Mouse (Mus musculus) spleen, postnatal 4 days (tissue): ENCODE results near the gene Ccsap.
"Not testable (repeated sequence)": the region's sequence is repeated elsewhere in the genome, so short reads cannot be mapped to it uniquely, and the experiment has no call there.

Experiments used
- DNase-seq, 2 experiments: peaks; one replicate each; pipeline ENCODE4 v3.0.0; 2022; ENCODE audit warnings: low spot score in 2 of 2

Gene Ccsap

DNA sequence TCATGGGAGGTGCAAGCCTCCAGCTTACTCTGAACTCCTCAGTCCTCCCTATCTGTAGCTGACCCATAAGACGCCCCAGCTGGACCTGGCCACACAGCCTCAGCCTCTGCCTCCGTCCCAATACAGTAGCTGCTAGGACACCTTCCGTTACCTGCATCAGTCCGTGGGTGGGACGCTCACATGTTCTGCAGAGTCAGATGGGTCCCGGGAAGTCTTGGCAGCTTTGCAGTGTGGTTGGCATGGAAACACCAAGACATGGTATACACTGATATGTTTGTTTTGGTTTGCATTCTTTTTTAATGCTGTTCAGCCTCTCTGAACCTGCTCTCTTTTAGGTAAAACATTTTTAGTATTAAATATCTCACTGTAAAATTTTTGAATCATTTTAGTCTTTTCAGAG lies 23.7 kb downstream of the Ccsap start:
- DNase-seq = no peak

DNA sequence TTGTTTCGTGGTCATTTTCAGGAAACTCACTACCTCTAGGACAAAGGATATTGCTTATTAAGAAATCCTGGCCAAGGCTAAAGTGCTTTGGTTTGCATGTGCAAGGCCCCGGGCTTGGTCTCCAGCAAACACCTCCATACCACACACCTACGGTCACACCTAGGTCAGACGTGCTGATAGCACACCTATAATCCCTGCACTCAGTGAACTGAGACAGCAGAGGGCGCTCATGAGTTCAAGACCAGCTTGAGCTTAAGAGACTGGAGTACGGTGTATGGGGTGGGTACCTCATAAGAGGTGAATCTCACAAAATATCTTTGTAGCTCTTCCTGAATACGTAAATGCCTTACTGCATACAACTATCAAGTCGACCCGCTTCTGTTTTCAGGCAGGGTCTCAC lies 24.6 kb downstream of the Ccsap start:
- peak; percentile 63 to 87 for DNase-seq

DNA sequence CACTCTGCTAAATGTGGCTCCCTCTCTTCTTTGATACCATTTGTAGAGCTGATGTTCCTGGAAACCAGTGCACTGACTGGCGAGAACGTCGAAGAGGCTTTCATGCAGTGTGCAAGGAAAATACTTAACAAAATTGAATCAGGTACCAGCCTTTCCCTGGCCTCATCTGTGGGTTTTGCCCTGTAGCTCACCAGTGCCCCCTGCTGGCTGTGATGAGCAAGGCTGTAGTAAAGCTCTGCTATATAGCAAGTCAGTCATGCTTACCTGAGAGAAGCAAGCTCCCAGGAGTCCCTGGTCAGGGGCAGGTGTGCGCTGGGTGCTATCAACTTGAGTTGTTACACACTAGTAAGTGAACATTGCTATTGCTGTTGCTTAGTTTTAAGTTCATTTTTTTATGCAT lies 27.3 kb downstream of the Ccsap start:
- peak; percentile 49 to 83 for DNase-seq

DNA sequence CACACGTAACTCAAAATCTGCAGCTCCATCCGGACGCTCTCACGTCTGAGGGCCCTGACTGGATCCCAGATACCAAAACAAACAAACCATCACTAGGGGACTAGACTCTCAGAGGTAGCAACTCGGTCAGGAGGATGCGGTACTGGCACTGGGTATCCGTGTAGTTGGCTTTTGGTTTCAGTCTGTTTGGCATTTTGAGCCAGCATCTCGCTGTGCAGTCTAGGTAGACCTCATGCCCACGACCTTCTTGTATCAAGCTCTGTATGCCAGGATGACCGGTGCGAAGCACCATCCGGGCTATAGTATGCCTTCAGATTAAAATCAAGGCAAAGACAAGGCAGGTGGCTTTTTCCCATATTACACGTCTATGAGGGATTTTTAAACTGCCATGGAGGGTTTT lies 32.5 kb downstream of the Ccsap start:
- no peak for DNase-seq

DNA sequence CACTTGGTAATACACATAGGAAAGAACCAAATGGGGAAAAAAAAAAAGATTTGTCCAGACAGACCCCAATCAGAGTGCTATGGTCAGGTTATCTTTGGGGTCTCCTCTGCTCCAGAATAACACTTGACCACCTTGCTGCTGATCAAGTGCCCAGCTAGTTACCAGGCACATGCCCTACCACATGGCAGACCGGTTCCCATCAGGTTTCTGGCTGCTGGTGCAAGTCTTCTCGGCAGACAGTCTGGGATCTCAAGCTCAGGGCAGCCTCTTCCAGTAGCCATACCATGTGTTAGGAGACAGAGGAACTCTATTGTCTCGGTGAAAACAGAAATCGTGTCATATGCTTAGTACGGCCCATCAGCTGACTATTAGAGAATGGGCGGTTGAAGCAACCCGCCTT lies 33.3 kb downstream of the Ccsap start:
- no peak for DNase-seq

DNA sequence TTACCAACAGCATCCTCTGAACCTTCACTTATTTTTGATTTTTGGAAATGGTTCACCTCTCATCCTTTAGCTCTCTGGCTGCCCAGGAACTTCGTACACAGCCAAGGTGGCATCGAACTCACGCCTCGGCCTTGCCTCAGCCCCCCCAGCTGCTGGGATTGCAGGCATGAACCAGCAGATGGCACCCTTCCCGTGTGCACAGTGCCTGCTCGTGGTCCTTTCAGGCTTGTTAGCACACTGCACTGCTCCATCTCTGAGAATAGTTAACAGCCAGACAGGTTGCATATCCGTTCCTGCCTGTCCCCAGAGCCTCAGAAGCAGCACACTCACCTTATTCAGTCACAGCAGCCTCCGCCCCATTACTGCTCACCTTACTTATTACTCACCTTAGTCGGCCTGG lies 34.0 kb downstream of the Ccsap start:
- no peak for DNase-seq

DNA sequence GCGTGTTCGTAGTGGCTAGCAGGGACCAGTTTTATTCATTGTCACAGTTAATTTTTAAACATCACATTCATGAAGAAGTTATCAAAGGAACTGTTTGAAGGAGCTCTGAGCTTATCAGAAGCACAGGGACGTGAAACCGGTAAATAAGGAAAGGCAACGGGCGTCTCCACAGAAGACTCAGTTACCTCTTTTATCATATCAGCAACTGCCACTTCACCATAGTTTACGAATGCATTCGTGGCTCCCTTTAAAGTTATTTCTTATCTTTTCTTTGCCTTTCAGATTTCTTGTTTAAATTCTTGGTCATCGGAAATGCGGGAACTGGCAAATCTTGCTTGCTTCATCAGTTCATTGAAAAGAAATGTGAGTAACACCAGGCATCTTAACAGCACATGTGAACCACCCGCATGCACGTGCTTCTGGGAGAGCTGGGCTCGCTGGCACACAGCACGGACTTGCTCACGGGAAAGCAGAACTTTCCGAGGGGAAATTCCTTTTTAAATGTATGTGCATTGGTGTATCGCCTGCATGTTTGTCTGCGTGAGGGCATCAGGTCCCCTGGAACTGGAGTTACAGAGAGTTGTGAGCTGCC lies 36.4 kb downstream of the Ccsap start:
- DNase-seq = no peak

DNA sequence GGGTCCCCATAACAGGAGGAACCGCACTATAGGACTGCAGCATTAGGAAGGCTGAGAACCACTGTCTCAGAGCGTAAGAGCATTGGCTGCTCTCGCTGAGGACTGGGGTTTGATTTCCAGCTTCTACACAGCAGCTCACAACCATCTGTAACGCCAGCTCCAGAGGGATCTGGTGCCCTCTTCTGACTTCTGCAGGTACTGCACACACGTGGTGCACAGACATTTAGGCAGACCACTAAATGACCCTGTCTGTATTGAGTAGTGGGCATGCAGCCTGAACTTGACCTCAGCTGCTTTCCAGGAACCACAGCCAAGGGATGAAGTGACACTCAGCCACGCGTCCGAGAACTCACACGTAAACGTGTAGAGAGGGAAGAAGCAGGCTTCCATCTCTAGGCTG lies 36.9 kb downstream of the Ccsap start:
- no peak for DNase-seq

DNA sequence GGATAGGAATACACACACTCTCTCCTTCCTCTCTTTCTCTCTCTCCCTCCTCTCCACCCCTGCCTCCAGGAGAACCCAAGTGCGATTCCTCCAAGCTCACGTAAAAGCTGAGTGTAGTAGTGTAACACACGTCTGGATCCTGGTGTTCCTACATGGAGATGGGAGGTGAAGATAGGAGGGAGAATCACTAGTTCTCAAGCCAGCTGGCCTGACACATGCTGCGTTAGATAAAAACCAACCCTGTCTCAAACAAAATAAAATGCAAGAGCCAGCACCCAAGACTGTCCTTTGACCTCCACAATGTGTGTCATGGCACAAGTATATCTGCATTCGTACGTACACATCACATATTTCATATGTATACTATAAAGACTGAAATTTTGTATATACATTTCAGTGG lies 39.2 kb downstream of the Ccsap start:
- DNase-seq = no peak

DNA sequence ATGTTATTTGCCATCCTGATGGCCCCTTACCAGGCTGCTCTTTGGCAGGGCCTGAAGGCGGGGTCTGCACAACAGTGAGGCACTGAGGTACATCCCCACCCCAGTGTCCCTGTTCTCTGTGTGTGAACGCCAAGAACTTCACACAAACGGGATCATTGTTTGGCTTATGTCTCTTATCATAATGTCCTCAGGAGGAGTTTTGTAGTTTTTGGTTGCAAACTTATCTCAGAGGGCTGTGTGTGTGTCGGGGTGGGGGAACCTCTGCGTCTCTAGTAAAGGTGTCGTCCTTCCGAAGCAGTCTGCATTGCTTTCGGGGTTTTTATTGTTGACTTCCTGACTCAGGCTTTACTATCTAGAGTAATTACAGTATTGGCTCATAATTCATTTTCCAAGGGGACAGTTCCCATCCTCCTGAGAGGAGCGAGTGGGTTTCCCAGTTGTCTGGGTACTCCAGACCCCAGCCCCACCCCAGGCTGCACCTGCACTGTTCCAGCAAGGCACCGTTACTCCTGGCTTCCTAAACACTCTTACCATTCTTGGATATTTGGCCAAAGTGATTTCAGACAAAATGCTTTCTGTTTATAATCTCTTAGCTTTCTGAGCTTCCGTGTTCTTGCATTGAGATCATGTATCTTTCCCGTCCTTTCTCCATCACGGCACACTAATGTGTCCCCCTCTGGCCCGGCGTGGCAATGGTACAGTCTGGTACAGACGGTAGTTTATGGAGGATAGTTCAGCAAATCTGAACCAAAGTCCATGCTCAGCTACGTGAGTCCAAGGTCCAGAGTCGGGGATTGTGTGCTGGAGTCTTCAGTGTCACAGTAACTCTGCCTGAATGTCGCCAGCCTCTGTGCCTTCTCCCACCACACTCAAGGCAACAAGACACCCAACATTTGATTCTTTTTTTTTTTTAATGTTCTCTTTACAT lies 40.1 kb downstream of the Ccsap start:
- DNase-seq = no peak

DNA sequence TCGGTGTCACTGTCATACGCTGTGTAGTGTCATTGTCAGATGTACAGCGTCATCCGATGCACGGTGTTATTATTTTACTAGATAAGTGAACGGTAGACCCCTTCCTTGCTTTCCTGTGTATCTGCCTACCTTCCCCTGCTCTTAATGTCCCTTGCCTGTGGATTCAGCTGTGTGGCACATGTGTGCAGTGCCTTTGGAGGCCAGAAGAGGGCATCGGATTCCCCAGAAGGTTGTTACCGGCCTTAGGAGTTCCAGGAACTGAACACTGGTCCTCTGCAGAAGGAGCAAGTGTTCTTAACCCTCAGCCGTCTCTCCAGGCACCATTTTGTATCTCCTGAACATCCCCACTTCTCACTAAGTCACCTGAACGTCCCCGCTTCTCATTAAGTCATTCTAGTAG lies 42.3 kb downstream of the Ccsap start:
- DNase-seq = no peak

DNA sequence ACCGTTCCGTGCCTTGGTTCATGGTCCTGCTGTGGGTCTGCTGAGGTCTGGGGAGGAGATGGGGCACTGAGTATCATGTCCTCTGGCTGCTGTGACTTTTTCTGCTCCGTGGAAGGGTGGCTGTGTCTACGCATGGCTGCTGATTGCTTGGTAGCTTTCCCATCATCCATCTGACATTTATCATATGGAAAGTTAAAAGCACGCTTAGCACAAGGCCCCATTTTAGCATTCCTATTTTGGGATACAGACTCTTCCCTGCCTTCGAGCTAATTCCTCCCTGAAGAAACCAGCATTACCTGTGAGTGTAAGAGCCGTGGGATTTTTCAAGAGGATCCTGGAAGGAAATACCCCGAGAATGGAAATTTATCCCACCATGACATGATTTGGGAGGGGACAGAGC lies 43.1 kb downstream of the Ccsap start:
- DNase-seq = no peak

DNA sequence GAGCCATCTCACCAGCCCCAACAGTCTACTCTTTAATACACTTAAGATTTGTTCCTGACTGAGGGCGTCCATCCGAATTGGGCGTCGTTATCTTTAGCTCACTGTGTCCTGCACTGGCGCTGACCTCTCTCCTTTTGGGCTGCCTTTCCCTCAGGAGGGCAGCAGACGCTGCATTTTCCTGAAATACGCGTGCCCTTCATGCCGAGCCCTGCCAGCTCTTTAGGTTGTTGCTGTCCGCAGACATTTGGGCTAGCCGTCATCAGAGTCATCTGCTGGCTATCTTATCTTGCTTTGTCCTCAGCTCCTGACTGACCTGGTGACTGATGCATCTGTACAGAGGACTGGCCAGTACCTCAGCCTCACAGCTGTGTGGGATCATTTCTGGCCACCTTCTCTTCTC lies 44.7 kb downstream of the Ccsap start:
- DNase-seq = no peak

DNA sequence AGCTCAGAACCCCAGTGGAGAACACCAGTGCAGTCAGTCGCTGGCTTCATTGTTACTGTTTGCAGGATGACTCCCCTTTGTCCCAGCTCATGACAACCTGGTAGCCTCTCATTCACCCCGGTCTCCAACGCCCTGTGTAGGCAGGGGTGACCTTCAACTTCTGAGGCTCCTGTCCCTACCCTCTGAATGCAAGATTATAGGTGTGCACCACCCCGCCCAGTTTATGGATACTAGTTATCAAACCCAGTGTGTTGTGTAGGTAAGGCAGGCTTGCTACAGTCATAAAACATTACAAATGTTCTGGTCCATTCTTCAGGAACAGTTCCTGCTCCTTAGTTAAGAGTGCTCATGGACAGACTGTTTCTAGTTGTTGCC lies 46.1 kb downstream of the Ccsap start:
- no peak for DNase-seq

DNA sequence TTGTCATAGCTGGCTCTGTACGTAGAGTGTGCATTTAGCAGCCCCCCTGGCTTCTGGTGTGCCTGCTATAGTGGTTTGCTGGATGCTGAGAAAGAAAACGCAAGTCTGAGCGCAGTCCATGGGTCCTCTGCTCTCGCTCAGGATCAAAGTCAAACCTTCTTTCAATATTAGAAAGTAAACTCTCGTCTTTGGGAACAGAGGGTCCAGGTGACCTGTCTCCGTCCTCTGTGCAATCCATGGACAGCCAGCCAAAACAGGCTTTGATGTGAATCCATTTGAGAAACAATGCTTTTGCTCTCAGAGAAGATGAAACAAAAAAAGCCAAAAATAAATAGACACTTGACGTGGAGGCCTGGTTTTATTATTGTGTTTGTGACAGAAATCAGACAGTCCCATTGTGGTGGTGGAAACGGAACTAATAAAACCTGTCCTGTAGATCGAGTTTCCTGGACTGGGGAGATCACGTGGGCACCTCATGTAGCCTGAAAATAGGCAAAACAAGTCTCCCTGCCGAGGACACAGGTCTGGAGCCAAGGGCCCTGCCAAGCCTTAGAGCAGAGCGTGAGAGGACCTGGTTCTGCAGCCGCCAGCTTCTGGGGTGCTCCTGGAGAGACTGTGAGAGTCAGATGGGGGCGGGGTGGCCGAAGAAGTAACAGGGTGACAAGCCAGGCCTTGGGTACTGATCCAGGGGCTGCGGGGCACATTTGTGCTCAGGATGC lies 46.7 kb downstream of the Ccsap start:
- DNase-seq = no peak

DNA sequence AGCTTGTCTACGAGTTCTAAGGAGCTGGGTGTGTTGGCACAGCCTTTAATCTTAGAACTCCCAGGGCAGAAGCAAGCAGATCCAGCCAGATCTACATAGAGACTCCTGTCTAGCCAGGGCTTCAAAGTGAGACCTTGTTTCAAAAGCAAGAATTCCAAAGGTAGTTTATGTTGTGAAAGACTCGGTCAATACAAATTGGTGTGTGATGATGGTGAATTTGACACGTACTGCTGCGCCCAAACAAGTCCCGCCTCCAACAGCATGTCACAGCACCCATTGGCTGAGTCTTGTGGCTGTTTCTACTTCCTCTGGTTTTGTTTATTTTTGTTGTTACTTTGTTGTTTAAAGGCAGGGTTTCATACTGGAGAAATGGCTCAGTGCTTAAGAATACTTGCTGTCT lies 47.8 kb downstream of the Ccsap start:
- DNase-seq = no peak

DNA sequence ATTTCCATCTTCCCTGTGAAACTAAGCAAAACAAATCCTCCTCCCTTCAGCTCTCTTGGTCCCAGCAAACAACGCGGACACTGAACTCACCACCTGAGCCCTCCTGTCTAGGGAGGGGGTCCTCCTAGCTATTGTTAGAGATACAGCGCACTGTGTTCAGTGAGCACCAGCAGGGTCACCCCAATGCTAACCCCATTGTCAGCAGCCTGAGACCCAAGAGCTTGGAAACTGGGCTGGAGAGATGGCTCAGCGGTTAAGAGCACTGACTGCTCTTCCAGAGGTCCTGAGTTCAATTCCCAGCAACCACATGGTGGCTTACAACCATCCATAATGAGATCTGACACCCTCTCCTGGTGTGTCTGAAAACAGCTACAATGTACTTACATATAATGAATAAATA lies 50.7 kb downstream of the Ccsap start:
- not testable (repeated sequence) for DNase-seq

DNA sequence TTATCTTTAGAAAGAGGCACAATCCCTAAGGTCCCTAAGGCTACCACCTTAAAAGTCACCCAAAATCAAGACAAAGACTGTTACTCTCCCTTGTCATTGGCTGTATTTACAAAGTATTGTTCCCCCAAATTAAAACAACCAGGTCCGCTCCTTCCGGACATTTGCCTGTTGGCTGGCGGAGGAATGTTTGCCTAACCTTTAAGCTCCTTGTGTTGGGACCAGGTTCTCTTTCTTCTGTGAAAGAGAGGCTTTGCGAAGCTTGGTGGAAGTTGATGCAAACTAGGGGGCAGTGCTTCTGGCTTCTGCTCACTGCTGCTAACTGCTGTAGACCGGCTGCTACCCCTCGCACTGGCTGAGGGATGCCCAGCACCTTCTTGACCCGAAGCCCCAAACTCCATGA lies 51.3 kb downstream of the Ccsap start:
- no peak for DNase-seq

DNA sequence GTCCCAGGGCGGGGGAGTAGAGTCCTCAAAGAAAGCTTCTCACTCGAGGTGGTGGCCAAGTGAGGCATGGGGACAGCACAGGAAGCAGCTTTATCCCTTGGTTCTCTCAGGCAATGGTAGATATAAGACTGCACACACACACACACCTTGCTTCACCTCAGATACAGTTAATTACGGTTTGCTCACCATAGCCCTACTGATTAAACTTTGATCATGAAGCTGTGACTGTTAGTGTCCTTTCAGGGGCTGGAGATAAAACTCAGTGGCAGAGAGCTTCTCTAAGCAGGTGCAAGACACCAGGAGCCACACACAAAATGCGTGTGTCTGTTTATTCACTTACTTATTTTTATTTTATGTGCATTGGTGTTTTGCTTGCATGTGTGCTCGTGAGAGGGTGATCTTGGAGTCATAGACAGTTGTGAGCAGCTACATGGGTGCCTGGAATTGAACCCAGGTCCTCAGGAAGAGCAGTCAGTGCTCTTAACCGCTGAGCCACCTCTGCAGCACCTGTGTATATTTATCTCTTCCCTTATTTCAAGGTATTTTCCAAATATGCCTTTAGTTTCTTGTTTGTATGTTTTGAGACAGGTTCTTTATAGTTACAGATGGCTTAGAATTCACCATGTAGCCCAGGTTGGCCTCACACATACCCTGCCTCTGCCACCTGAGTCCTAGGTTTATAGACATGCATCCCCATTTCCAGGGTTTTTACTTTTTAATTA lies 52.0 kb downstream of the Ccsap start:
- DNase-seq = no peak

DNA sequence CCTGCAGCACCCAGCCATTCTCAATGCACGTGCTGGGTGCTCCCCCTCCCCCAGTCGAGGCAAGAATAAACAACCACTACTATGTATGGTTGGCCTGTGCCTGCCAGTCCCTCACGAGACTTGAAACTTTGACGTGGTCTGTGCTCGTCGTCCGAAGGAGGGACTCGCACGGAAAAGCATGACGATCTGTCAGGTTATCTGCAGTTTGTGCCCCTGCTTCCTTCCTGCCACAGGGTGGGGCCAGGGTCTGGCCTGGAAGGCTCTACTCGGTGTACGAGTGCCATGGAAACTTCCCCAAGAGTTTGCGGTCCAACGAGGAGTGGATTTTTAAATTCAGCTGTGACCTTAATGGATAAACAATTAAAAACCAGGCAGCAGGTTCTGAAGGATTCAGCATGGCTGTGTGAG lies 53.0 kb downstream of the Ccsap start:
- DNase-seq = peak in 1 of 2 experiments; percentile 32

DNA sequence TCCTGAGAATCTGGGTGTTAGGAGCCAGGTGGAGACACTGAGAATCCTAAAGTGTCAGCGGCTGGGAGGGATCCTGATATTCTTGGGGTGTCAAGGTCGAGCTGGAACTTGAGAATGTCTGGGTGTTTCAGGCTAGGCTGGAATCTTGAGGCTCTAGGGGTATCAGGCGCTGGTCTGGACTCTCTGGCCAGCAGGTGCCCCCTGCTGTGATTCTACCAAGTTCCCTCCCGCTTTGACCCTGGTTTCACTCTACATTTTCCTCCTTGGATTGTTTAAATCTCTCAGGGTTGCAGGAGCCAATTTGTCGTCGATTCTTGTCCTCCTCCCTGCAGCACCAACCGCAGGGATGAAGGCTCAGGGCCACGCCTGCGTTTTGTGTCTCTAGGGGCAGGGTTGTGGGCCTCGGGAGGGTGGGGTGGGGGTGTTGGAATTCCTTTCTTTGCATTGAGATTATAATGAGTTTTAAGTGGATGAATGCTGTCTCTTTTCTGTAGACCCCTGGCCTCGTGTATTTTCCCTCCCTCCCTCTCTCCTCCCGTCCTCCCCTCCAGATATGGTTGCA lies 53.6 kb downstream of the Ccsap start:
- DNase-seq = no peak
